Mouse (Mus musculus) heart, adult 18-20 months (tissue): Measurements from ENCODE around the gene Il1b. TPM values are rescaled to one million over a fixed set of nuclear protein-coding genes. Genes with fewer than 3 reads are reported as not detected.

Source experiments
- DNase-seq, 2 experiments: peaks; one replicate each; pipeline ENCODE4 v3.0.0; 2021 to 2022; ENCODE audit warnings: mixed read lengths in 1 of 2
- total RNA-seq, 2 experiments: library from RNA; stranded (reverse); gene quantifications; 2 replicates each; pipeline ENCODE4 v1.2.3; 2021

The Il1b gene
- total RNA-seq, 2 experiments from 2014 or later: 0.32 TPM; not detected in 1

DNA sequence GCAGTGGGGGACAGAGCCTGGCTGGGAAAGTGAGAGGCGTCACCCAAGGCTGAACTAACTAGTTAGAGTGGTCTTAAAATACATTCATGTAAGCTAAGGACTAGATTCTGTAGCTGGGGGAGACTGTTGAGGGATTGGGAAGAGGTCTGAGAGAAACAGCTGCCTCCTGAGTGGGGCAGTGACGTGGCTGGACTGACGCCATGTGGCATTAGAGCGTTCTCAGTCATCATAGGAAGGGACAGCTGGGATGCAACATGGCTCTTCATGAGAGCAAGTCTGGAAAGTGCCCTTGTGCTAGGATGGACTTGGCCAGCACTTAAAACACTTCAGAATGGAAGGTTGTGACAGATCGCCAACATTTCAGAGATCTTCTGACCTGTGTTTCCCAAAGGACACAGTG is 2.1 kb downstream of the Il1b start:
- no peak for DNase-seq

DNA sequence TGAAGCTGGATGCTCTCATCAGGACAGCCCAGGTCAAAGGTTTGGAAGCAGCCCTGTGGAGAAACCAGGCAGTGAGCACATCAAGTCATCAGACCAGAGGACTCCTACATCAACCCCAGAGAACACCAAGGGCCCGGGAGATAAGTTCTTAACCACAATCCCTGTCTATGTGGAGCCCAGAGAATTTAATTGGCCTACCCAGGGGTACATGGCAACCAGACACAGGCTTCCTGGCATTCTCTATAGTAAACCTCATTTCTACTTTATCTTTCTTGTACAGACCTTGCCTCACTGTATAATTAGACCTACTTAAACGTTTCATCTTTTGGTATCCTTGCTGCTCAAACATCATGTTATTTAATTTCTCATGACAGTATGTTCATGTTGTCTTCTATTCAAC is 2.8 kb downstream of the Il1b start:
- no peak for DNase-seq

DNA sequence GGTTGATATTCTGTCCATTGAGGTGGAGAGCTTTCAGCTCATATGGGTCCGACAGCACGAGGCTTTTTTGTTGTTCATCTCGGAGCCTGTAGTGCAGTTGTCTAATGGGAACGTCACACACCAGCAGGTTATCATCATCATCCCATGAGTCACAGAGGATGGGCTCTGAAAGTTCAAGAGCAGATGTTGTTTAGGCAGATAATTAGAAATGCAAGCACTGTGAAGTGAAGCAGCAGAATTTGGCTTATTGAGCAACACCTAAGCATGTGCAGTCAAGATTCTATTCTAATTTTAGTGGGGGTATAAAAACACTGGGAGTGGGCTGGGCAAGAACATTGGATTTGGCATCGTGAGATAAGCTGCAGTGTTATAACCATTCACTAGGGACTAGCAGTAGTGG is 3.7 kb downstream of the Il1b start:
- DNase-seq: no peak

DNA sequence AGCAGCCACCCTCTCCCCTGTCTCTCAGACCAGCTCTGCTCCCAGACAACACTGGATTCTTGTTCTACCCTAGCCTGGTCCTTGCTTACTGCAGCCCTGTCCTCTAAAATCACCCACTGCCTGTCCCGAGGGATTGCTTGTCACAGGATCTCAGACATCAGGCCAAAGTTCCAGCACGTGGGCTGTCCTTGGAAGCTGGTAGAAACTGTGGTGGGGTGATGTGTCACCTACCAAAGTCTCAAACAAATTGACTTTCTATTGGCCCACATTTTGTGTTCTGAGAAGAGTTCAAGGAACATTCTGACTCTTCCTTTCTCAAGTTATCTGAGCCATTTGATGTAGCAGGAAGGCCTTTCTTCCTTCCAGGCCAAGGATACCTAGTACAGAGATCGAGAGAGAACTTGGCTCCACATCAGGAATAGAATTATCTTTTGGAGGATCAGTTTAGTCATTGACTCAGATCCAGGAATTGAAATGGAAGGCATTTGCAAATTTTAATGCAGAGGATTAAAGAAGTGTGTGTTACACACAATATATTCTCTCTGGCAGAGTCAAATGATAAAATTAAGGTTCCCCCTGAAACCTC is 9.9 kb downstream of the Il1b start:
- no peak for DNase-seq

DNA sequence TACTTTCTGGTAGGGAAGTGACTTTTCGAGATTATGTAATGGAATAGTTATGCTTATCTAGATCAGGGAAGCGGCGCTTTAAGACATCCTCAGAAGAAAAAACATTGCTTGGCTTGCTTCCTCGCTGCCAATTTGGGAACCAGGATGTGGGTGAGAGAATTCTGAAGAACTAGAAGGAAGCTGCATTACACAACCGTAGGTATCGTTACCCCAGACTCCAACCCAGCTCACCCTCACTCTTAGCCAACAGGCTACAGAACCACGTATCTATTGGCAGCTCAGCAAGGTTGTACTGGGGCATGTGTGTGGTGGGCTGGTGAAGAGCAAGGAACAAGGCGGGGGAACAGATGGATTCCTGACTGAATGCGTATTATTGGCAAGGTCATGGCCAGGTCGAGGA is 10.7 kb downstream of the Il1b start:
- peak in 1 of 2 experiments; percentile 55 for DNase-seq

DNA sequence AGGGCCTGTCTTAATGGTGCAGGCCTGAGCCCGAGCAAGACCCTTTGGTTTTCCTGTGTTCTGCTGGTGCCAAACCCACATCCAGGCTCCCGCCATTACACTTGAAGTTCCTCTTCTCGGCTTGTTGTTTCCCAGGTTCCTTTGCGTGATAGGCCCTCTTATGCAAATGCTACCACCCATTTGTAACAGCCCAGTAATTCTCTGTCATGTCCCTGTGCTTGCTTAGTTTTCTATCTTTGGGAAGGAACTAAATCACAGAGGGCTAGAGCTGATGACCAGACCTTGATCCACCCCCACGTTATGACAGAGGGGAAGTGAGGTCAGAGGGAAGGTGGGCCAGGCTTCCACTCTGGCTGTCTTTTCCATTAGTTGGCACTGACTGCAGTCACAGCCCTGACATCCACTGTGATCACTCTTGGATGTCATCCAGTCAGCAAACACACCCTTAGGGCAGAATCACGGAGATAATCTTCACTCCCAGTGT is 32.8 kb downstream of the Il1b start:
- DNase-seq: peak; percentile 36 to 53

DNA sequence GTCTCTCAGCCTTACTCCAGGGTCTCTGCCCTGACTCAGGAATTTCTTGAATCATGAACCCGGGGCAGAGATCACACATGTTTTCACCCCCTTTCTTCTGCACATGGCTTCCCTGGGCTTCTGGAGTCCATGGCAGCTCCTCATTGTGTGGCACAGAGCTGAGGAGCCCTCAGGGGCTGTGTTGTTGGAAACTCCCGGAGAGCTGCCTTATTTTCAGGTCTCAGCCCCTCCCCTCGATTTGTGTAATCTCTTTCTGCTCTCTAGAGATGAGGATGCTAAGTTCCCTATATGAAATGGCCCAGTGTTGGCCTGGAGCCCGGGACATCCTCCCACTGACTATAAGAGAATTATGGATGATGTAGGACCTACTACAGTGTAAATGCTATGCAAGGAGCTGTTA is 37.5 kb downstream of the Il1b start:
- DNase-seq: no peak

DNA sequence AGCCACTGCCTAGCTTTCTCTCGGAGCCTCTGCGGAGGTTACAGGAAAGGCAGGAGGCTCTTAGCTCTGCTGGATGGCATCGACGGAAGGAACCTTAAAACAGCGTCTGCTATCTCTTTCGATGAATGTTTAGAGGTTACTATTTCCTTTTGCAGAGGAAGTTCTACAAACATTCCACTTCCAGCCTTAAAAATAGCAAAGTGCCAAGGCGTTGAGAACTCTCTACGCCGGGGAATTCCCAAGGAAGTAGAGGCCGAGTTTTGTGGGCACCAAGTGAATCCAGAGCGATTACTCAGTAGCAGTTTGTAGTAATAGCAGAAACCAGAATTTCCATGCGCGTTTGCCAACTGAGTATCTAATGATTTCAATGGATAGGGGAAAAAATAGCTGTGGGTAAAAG is 40.4 kb downstream of the Il1b start:
- peak; percentile 10 to 23 for DNase-seq

DNA sequence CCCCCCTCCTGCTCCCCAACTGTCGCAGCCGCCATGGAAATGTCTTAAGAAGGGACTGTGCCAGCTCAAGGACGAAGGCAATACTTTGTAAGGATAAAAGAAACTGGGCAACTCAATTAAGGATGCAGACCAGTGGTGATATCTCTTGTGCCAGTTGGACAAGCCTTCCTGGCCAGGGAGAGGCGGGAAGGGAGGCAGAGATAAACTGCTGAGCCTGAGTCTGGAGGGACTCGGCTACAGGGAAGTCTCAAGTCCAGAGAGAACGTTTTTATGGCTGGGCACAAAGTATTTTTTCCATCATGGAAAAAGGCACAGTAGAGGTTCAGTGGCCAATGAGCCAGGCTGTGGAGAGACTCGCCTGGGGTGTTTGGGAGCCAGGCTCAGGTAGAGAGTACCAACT is 40.9 kb downstream of the Il1b start:
- no peak for DNase-seq

DNA sequence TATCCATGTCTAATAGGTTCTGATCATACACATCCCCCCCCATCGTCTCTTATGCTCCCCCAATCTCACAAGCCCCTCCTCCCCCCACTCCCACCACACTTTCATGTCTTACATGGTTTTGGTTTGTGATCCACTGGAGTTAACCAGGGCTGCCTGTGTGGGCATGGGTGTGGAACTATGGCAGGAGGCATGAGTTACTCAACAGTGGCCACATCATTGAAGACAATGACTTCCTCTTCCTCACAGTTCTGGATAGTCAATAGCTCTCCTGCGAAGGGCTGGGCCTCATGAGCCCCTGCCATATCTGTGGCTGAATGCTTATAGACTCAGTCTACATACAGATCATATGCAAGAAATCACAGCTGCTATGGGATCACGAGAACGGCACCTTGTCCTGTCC is 42.7 kb downstream of the Il1b start:
- DNase-seq: no peak

DNA sequence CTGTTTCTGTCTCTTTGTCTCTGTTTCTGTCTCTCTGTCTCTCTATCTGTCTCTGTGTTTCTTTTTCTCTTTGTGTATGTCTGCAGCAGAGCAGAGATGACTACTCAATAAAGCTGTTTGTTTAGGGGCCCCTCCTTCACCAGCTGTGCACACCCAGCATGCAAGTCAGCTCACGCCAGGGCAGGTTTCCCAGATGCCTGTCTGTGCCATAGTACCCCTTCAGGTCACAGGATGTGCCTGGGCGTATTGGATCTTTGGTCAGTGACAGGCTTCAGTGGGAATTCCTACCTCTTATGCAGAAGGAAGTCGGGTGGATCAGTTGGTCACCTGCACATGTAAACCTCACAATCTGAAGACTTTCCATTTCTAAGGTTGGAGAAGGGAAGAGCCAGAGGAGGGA is 46.7 kb downstream of the Il1b start:
- no peak for DNase-seq

DNA sequence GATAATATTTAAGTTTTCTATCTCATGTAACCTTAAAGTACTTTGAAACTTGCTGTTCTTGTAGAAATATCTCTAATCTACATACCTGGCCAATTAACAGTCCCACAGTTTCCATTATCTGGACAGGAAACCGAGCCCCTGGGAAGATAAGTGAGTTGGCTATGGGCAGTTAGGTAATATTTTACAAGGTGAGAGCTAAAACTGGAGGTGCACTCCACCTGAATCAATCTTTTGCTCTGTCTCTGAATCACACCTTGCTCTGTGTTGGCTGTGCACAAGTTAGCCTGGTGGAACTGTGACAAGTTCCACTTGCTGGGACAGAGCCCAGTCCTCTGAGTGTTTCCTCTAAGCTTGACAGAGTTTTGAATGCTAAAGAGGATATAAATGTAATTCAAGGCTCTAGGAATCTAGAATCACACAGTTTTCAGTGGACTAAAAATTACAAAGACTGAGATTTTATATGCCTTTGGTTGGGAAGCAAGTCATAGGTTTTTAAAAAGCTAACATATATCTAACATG is 48.8 kb downstream of the Il1b start:
- no peak for DNase-seq

DNA sequence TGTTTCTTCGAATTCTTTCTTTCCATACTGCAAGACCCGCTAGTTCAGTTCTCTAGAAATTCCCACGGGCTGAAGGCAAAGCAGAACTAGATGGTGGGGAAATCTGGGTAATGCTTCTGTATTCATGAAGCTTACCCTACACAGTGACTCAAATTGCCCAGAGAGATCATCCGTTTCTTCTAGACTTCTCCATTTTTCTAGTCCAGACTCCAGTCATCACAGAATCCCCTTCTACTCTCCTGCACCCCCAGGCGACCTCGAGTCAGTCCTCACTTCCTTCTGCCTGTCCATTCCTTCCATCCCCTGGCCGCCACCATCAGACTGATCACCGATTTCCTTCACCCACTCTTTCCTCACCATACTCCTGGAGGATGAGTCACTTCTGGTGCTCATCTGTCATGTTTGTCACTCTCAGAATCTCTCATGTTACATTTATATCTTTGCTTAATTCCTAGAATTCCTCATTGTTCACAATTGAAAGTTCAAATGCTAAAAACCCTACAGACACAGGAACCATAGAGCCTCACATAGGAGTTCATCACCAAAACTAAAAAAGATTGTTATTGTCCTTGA is 50.8 kb downstream of the Il1b start:
- DNase-seq: no peak

DNA sequence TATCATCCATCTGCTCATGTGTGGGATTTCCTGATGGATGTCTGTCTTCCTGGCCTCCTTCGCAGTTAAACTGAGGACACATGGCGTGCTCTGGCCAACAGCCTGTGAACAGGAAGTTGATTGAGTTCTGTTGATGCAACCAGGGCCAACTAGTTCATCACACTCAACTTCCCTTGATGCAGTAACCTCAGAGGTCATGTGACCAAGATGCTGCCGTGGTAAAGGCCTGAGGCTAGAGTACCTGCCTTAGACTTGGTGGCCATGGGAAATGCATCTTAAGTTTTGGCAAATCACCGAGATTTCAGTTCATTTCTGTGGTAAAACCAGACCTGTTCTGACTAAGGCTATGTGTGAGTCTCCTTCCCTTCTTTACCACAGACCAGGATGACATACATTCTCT is 55.1 kb downstream of the Il1b start:
- DNase-seq: no peak

DNA sequence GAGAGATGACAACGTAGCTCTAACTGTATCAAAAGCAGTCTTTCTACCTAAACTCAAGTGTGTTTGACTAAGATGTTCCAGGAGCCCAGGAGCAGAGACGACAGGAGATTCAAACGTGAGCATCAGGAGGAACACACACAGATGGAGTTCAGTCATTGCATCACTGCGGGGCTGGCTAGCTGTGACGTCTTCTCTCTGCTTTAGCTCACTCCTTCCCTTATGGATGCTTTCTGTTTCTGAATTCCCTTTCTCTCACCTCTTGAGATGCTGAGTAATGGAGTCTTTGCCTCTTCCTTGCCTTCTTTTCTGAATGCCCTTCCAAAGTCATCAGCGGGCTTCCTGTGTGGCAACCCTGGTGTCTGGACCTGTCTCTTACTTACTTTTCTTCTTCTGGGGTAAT is 56.1 kb downstream of the Il1b start:
- DNase-seq: no peak

Other genes with a start within 250 kb of the Il1b start
- gene Chchd5, start 241.4 kb downstream of the Il1b start, total RNA-seq: 10 to 100 TPM; 13.0 to 13.1 TPM
- gene Slc20a1, start 172.4 kb downstream of the Il1b start, total RNA-seq: 10 to 100 TPM; 12.4 to 13.9 TPM
- under 1 TPM; 0.39 to 0.42 TPM for gene Ckap2l, start 73.9 kb downstream of the Il1b start, total RNA-seq
- gene Il1a, start 61.2 kb downstream of the Il1b start, total RNA-seq: not detected
- gene F830045P16Rik, start 165.5 kb upstream of the Il1b start, total RNA-seq: not detected
- gene Sirpa, start 221.7 kb upstream of the Il1b start, total RNA-seq: 10 to 100 TPM; 27.5 to 29.4 TPM